Mouse (Mus musculus): ENCODE results near the gene Mapk10. TPM values are rescaled to one million over a fixed set of nuclear protein-coding genes. Genes with fewer than 3 reads are reported as not detected.

The Mapk10 gene
- polyA plus RNA-seq, 1 experiment = 0.16 TPM

DNA sequence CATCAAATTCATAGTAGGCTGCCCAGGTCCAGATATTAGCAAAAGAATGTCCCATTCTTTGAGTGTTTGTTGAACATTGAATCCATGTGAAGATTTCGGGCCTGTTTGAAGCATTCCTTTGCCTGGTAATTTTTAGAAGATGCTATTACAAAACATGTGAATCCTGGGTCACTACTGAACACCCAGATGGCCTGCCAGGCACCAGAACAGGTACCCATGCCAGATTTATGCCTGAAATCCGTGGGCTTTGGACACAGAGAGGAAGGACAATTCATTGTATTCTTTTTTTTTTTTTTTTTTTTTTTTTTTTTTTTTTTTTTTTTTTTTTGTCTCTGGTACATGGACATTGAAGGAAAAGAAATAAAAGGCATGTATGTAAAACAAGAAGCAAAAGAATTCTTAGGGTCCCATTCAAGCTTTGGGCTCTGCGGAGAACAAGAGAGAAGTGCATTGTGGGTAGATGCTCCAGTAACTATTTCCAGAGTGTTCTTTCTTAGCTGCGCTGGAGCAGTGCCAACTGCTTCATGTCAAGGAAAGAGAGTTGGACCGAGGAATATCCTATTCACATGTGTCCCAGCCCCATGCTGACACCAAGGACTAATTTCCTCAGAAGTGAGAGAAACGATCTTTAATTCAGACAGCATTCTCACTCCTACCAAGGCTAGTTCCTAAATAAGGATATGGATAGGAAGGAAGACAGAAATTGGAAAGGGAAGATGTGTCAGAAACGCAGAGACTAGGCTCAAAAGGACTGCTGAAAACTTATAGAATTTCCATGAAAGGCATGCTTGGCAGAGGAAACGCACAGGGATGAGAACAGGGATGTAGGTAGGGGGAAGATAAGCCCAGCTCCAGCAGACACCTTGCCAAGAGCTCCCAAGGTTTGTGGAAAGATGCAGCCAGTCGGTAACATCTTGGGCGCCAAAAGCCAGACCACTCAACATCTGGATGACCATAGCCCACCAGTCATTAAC is 105.4 kb downstream of the Mapk10 start:
- H3K27me3 ChIP-seq (ENCODE audit: control insufficient read depth, insufficient read depth, low read length) = no peaks in the 10 kb centered on the region; the same call in 1 of the 2 replicates
- 79% methylated on average over 10 of the region's 10 CpGs for WGBS
- H3K27ac ChIP-seq (ENCODE audit: insufficient read depth, low read depth, low read length) = no peak overlapping the region
- TF ChIP-seq CTCF (IDR thresholded peaks at IDR 0.05; ENCODE audit: extremely low read depth, insufficient read length, insufficient replicate concordance, low read depth, low read length) (no peak), POLR2A (IDR thresholded peaks at IDR 0.05; ENCODE audit: low read depth, low read length) (no peak)
- no peaks in the 10 kb centered on the region for H3K4me1 ChIP-seq (ENCODE audit: control insufficient read depth, insufficient read depth, insufficient read length, low read length)
- H3K4me3 ChIP-seq (ENCODE audit: low read depth, low read length) = no peak overlapping the region
- no peaks in the 10 kb centered on the region for H3K36me3 ChIP-seq (ENCODE audit: control insufficient read depth, insufficient read depth, low read length)

DNA sequence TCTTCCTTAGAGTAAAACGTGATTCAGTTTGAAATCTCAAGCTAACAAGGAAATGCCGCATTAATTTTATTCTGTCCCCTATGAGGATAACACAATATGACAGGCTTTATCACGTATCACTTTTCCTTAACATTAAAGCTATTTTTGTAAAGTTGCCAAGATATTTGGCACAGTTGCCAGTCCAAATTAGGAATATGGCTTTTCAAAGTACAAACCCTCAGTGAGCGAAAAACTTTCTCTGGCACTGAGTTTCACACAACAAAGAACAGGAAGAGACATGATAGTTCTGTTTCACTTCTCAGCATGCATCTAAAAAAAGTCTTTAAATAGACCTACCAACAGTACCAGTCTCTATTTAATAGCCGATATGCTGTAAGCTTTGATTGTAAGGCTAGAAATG is 107.1 kb downstream of the Mapk10 start:
- TF ChIP-seq CTCF (IDR thresholded peaks at IDR 0.05; ENCODE audit: extremely low read depth, insufficient read length, insufficient replicate concordance, low read depth, low read length) (no peak), POLR2A (IDR thresholded peaks at IDR 0.05; ENCODE audit: low read depth, low read length) (no peak)
- Histone ChIP-seq H3K4me1 (ENCODE audit: control insufficient read depth, insufficient read depth, insufficient read length, low read length) (no peaks in the 10 kb centered on the region), H3K4me3 (ENCODE audit: low read depth, low read length) (no peak overlapping the region), H3K36me3 (ENCODE audit: control insufficient read depth, insufficient read depth, low read length) (no peaks in the 10 kb centered on the region), H3K27me3 (ENCODE audit: control insufficient read depth, insufficient read depth, low read length) (no peaks in the 10 kb centered on the region; the same call in 1 of the 2 replicates), H3K27ac (ENCODE audit: insufficient read depth, low read depth, low read length) (no peak overlapping the region)
- 77% methylated on average over 5 of the region's 5 CpGs for WGBS

DNA sequence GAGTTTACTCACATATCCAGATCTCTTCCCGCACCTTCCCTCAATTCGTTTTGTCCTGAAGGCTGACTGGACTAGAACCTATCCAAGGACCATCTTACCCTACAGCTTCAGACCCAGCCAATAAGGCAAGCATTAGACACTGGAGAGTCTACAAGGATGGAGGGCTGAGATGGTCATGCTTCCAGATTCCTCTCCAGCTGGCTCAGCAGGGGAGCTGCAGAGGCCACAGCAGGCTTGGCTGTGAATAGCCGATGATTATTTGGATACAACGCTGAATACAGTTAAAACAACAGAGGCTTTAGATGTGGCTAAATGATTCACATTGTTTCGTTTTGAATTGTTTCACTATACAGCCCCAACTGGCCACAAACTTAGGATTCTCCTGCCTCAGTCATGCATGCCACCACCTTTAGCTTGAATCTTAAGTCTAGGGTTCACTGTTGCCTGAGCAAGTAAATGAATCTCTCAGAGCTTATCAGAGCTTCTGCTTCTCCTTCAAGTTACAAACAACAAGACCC is 108.2 kb downstream of the Mapk10 start:
- Histone ChIP-seq H3K4me1 (ENCODE audit: control insufficient read depth, insufficient read depth, insufficient read length, low read length) (no peaks in the 10 kb centered on the region), H3K27me3 (ENCODE audit: control insufficient read depth, insufficient read depth, low read length) (no peaks in the 10 kb centered on the region; the same call in 1 of the 2 replicates), H3K27ac (ENCODE audit: insufficient read depth, low read depth, low read length) (no peak overlapping the region), H3K36me3 (ENCODE audit: control insufficient read depth, insufficient read depth, low read length) (no peaks in the 10 kb centered on the region), H3K4me3 (ENCODE audit: low read depth, low read length) (no peak overlapping the region)
- WGBS = 79% methylated on average over 5 of the region's 5 CpGs
- TF ChIP-seq CTCF (IDR thresholded peaks at IDR 0.05; ENCODE audit: extremely low read depth, insufficient read length, insufficient replicate concordance, low read depth, low read length) = no peak
- no peak for TF ChIP-seq POLR2A (IDR thresholded peaks at IDR 0.05; ENCODE audit: low read depth, low read length)

DNA sequence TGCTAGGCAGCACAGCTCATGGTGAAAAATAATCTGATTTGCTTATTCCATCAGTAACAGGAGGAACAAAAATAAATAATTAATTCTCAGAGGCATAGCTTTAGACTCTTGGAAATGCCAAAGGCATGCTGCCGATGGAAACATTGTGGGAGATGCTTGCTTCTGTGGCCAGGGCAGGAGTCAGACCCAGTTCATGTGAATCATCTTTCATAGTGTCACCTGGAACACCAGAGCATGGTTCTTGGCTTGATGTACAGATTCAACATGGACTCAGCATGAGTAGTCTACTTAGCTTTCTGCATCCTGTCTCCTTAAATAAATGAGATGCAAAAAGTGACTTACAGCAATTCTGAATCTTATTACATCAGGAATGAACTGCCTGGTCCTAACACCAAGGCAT is 109.0 kb downstream of the Mapk10 start:
- no peak overlapping the region for H3K4me3 ChIP-seq (ENCODE audit: low read depth, low read length)
- no peaks in the 10 kb centered on the region for H3K36me3 ChIP-seq (ENCODE audit: control insufficient read depth, insufficient read depth, low read length)
- no peaks in the 10 kb centered on the region; the same call in 1 of the 2 replicates for H3K27me3 ChIP-seq (ENCODE audit: control insufficient read depth, insufficient read depth, low read length)
- TF ChIP-seq CTCF (IDR thresholded peaks at IDR 0.05; ENCODE audit: extremely low read depth, insufficient read length, insufficient replicate concordance, low read depth, low read length) (no peak), POLR2A (IDR thresholded peaks at IDR 0.05; ENCODE audit: low read depth, low read length) (no peak)
- H3K27ac ChIP-seq (ENCODE audit: insufficient read depth, low read depth, low read length) = no peak overlapping the region
- WGBS = 87% methylated on average over 1 of the region's 1 CpGs
- no peaks in the 10 kb centered on the region for H3K4me1 ChIP-seq (ENCODE audit: control insufficient read depth, insufficient read depth, insufficient read length, low read length)

- no peak overlapping the region for H3K4me3 ChIP-seq (ENCODE audit: low read depth, low read length)
- WGBS = 88% methylated on average over 2 of the region's 2 CpGs
Measured at GRCm38 (mm10) chr5:103094166-103094565, 117.0 kb downstream of the Mapk10 start.

GRCm38 (mm10) chr5:103085844-103086243 is 125.3 kb downstream of the Mapk10 start:
- no peaks in the 10 kb centered on the region for H3K36me3 ChIP-seq (ENCODE audit: control insufficient read depth, insufficient read depth, low read length)
- 84% methylated on average over 2 of the region's 2 CpGs for WGBS
- no peaks in the 10 kb centered on the region for H3K27me3 ChIP-seq (ENCODE audit: control insufficient read depth, insufficient read depth, low read length)
- TF ChIP-seq CTCF (IDR thresholded peaks at IDR 0.05; ENCODE audit: extremely low read depth, insufficient read length, insufficient replicate concordance, low read depth, low read length) (no peak), POLR2A (IDR thresholded peaks at IDR 0.05; ENCODE audit: low read depth, low read length) (no peak)
- no peak overlapping the region for H3K27ac ChIP-seq (ENCODE audit: insufficient read depth, low read depth, low read length)
- no peak overlapping the region for H3K4me3 ChIP-seq (ENCODE audit: low read depth, low read length)
- H3K4me1 ChIP-seq (ENCODE audit: control insufficient read depth, insufficient read depth, insufficient read length, low read length) = no peaks in the 10 kb centered on the region

More at GRCm38 (mm10) chr5:103094166-103094565, 117.0 kb downstream of the Mapk10 start:
- TF ChIP-seq POLR2A (IDR thresholded peaks at IDR 0.05; ENCODE audit: low read depth, low read length) (no peak), CTCF (IDR thresholded peaks at IDR 0.05; ENCODE audit: extremely low read depth, insufficient read length, insufficient replicate concordance, low read depth, low read length) (no peak)
- Histone ChIP-seq H3K36me3 (ENCODE audit: control insufficient read depth, insufficient read depth, low read length) (no peaks in the 10 kb centered on the region), H3K27me3 (ENCODE audit: control insufficient read depth, insufficient read depth, low read length) (no peaks in the 10 kb centered on the region), H3K27ac (ENCODE audit: insufficient read depth, low read depth, low read length) (no peak overlapping the region), H3K4me1 (ENCODE audit: control insufficient read depth, insufficient read depth, insufficient read length, low read length) (no peaks in the 10 kb centered on the region)

DNA sequence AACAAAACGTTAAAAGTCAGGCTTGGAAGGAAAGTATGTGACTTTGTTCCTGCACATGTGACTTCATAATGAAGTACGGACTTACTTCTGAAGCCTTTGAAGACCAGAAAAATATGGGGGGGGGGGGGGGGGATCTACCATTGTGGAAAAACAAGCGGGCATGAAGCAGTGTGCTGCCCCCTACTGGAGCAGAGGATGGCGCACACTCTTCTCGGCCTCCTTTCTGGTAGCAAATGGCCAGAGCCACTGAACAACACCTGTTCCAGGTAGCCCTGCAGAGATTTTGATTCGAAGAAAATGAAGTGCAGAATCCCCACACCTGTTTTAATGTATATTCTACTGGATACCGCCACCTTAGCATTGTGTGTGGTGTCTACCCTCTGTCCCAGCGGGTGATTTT is 135.7 kb downstream of the Mapk10 start:
- TF ChIP-seq CTCF (IDR thresholded peaks at IDR 0.05; ENCODE audit: extremely low read depth, insufficient read length, insufficient replicate concordance, low read depth, low read length) (no peak), POLR2A (IDR thresholded peaks at IDR 0.05; ENCODE audit: low read depth, low read length) (no peak)

More for the DNA sequence above, 135.7 kb downstream of the Mapk10 start:
- Histone ChIP-seq H3K27me3 (ENCODE audit: control insufficient read depth, insufficient read depth, low read length) (no peaks in the 10 kb centered on the region), H3K27ac (ENCODE audit: insufficient read depth, low read depth, low read length) (no peak overlapping the region), H3K4me1 (ENCODE audit: control insufficient read depth, insufficient read depth, insufficient read length, low read length) (no peaks in the 10 kb centered on the region), H3K4me3 (ENCODE audit: low read depth, low read length) (no peak overlapping the region), H3K36me3 (ENCODE audit: control insufficient read depth, insufficient read depth, low read length) (no peaks in the 10 kb centered on the region)
- 71% methylated on average over 8 of the region's 8 CpGs for WGBS

All from small intestine, adult 2 months (tissue).